Mouse (Mus musculus) lung, embryonic 15.5 days (tissue): ENCODE measurements around the gene Map4k3. TPM values are rescaled to one million over a fixed set of nuclear protein-coding genes. Genes with fewer than 3 reads are reported as not detected.

Experiments
- ATAC-seq: fragments of 200-750 bp; cut with Nextera tagmentation; 2 replicates; pipeline ENCODE4 v1.8.0; 2017; ENCODE audit warnings: moderate number of reproducible peaks, borderline replicate concordance; ENCODE audit not compliant: low FRiP score, low TSS enrichment; ENCODE audit errors: extremely low read depth
- H3K27ac ChIP-seq: fragments of 300-500 bp; sonication (generic); 2 replicates; pipeline ENCODE4 v1.5.1; 2015; ENCODE audit warnings: moderate library complexity, mild to moderate bottlenecking, inconsistent platforms
- H3K27me3 ChIP-seq: fragments of 300-500 bp; sonication (generic); 2 replicates; pipeline ENCODE4 v1.6.1; 2015; ENCODE audit warnings: inconsistent platforms
- H3K36me3 ChIP-seq: fragments of 300-500 bp; sonication (generic); 2 replicates; pipeline ENCODE4 v1.6.1; 2015; ENCODE audit warnings: inconsistent platforms
- H3K4me1 ChIP-seq: fragments of 300-500 bp; sonication (generic); 2 replicates; pipeline ENCODE4 v1.6.1; 2015; ENCODE audit warnings: inconsistent platforms
- H3K4me2 ChIP-seq: fragments of 300-500 bp; sonication (generic); 2 replicates; pipeline ENCODE4 v1.6.1; 2015; ENCODE audit warnings: inconsistent platforms, mild to moderate bottlenecking, moderate library complexity
- H3K4me3 ChIP-seq: fragments of 300-500 bp; sonication (generic); 2 replicates; pipeline ENCODE4 v1.5.1; 2015; ENCODE audit warnings: mild to moderate bottlenecking, inconsistent platforms
- H3K9ac ChIP-seq: fragments of 300-500 bp; sonication (generic); 2 replicates; pipeline ENCODE4 v1.6.1; 2015; ENCODE audit warnings: inconsistent platforms
- H3K9me3 ChIP-seq: fragments of 300-500 bp; sonication (generic); 2 replicates; pipeline ENCODE4 v1.6.1; 2016; ENCODE audit warnings: inconsistent platforms
- whole genome bisulfite sequencing: fragments of 180-500 bp; shearing (Covaris S2); methylation state at CpG from one replicate; pipeline ENCODE4 v1.1.7; 2015; 5-methylcytosine and 5-hydroxymethylcytosine counted together
- polyA plus RNA-seq: library from polyadenylated mRNA; unstranded; fragments of >200 nt; fragmentation: Nextera tagmentation; extraction: Ambion mirVana; gene quantifications from 2 replicates; pipeline ENCODE4 v1.2.1, GENCODE M21; 2015

Gene Map4k3
- polyA plus RNA-seq, 1 experiment from 2014 or later, result 46.4 TPM

GRCm38 (mm10) chr17:80618890-80619289, 109.4 kb downstream of the Map4k3 start:
- Histone ChIP-seq H3K36me3 (peaks cover 41% of the 10 kb centered on the region), H3K4me3 (no peak overlapping the region), H3K9ac (no peak overlapping the region), H3K27ac (no peak overlapping the region), H3K4me1 (no peaks in the 10 kb centered on the region), H3K27me3 (no peaks in the 10 kb centered on the region), H3K4me2 (no peak overlapping the region), H3K9me3 (no peaks in the 10 kb centered on the region)
- 79% methylated on average over 5 of the region's 5 CpGs for WGBS
- ATAC-seq, result no peak

GRCm38 (mm10) chr17:80603806-80604205, 124.5 kb downstream of the Map4k3 start:
- Histone ChIP-seq H3K4me1 (no peaks in the 10 kb centered on the region), H3K9ac (no peak overlapping the region), H3K4me2 (no peak overlapping the region), H3K9me3 (no peaks in the 10 kb centered on the region), H3K27me3 (no peaks in the 10 kb centered on the region), H3K27ac (no peak overlapping the region), H3K4me3 (no peak overlapping the region), H3K36me3 (peaks cover 86% of the 10 kb centered on the region)
- 85% methylated on average over 6 of the region's 6 CpGs for WGBS
- ATAC-seq, result no peak

- Histone ChIP-seq H3K36me3 (peaks cover 83% of the 10 kb centered on the region), H3K27me3 (no peaks in the 10 kb centered on the region), H3K4me2 (no peak overlapping the region), H3K4me1 (no peaks in the 10 kb centered on the region), H3K9me3 (no peaks in the 10 kb centered on the region), H3K4me3 (no peak overlapping the region), H3K27ac (no peak overlapping the region), H3K9ac (no peak overlapping the region)
- WGBS, result 89% methylated on average over 19 of the region's 19 CpGs
- ATAC-seq, result no peak
Observed at GRCm38 (mm10) chr17:80603079-80603625, 125.1 kb downstream of the Map4k3 start.

- 55% methylated on average over 13 of the region's 13 CpGs for WGBS
- Histone ChIP-seq H3K27ac (no peak overlapping the region), H3K27me3 (no peaks in the 10 kb centered on the region), H3K4me3 (no peak overlapping the region), H3K4me1 (no peaks in the 10 kb centered on the region), H3K9ac (no peak overlapping the region), H3K36me3 (peaks cover 84% of the 10 kb centered on the region), H3K9me3 (no peaks in the 10 kb centered on the region), H3K4me2 (no peak overlapping the region)
- 0 out of 2 replicates have a peak, but pooled peaks have one; percentile 39 for ATAC-seq
Observed at GRCm38 (mm10) chr17:80601371-80601770, 126.9 kb downstream of the Map4k3 start.

- no peaks in the 10 kb centered on the region for H3K9me3 ChIP-seq
- no peaks in the 10 kb centered on the region for H3K4me1 ChIP-seq
- H3K27me3 ChIP-seq, result no peaks in the 10 kb centered on the region
- 85% methylated on average over 6 of the region's 6 CpGs for WGBS
- ATAC-seq, result no peak
- peaks cover 69% of the 10 kb centered on the region for H3K36me3 ChIP-seq
- H3K4me3 ChIP-seq, result no peak overlapping the region
- H3K4me2 ChIP-seq, result no peak overlapping the region
- H3K27ac ChIP-seq, result no peak overlapping the region
- H3K9ac ChIP-seq, result no peak overlapping the region
Observed at GRCm38 (mm10) chr17:80583051-80583450, 145.2 kb downstream of the Map4k3 start.

GRCm38 (mm10) chr17:80579901-80580300, 148.4 kb downstream of the Map4k3 start:
- H3K27me3 ChIP-seq, result no peaks in the 10 kb centered on the region
- no peak for ATAC-seq
- H3K36me3 ChIP-seq, result peaks cover 46% of the 10 kb centered on the region
- no peak overlapping the region for H3K27ac ChIP-seq
- no peak overlapping the region for H3K4me2 ChIP-seq
- no peak overlapping the region for H3K9ac ChIP-seq
- peaks cover 9% of the 10 kb centered on the region for H3K4me1 ChIP-seq
- 59% methylated on average over 6 of the region's 6 CpGs for WGBS
- H3K9me3 ChIP-seq, result no peaks in the 10 kb centered on the region
- H3K4me3 ChIP-seq, result no peak overlapping the region

GRCm38 (mm10) chr17:80579089-80579488, 149.2 kb downstream of the Map4k3 start:
- H3K4me1 ChIP-seq, result peaks cover 9% of the 10 kb centered on the region
- no peaks in the 10 kb centered on the region for H3K27me3 ChIP-seq
- ATAC-seq, result no peak
- no peak overlapping the region for H3K27ac ChIP-seq
- H3K9ac ChIP-seq, result no peak overlapping the region
- H3K4me2 ChIP-seq, result no peak overlapping the region
- H3K9me3 ChIP-seq, result no peaks in the 10 kb centered on the region
- whole genome bisulfite sequencing, result 89% methylated on average over 9 of the region's 9 CpGs
- no peak overlapping the region for H3K4me3 ChIP-seq
- H3K36me3 ChIP-seq, result peaks cover 38% of the 10 kb centered on the region

- Histone ChIP-seq H3K27me3 (no peaks in the 10 kb centered on the region), H3K9me3 (no peaks in the 10 kb centered on the region), H3K4me2 (peak overlapping the region; percentile 88; the same call in 1 of the 2 replicates), H3K9ac (no peak overlapping the region), H3K4me1 (peaks cover 9% of the 10 kb centered on the region), H3K27ac (no peak overlapping the region), H3K36me3 (peaks cover 27% of the 10 kb centered on the region), H3K4me3 (no peak overlapping the region)
- 93% methylated on average over 1 of the region's 1 CpGs for WGBS
- ATAC-seq, result no peak
Observed at GRCm38 (mm10) chr17:80578041-80578440, 150.2 kb downstream of the Map4k3 start.

- Histone ChIP-seq H3K27me3 (no peaks in the 10 kb centered on the region), H3K4me3 (peak within 1 kb of the TSS; percentile 39), H3K9me3 (no peaks in the 10 kb centered on the region), H3K4me1 (peaks cover 9% of the 10 kb centered on the region), H3K36me3 (peaks cover 24% of the 10 kb centered on the region), H3K27ac (no peak within 1 kb of the TSS), H3K4me2 (peak within 1 kb of the TSS; percentile 88), H3K9ac (peak within 1 kb of the TSS; percentile 22)
- ATAC-seq, result 0 out of 2 replicates have a peak, but pooled peaks have one; percentile 25
- 66% methylated on average over 15 of the region's 15 CpGs for WGBS
Observed at GRCm38 (mm10) chr17:80577639-80578038, 150.6 kb downstream of the Map4k3 start, which contains the start of gene Cdkl4. Cdkl4 (minus strand) TSS chr17:80577813.

GRCm38 (mm10) chr17:80577214-80577613, 151.1 kb downstream of the Map4k3 start:
- H3K4me1 ChIP-seq, result peaks cover 9% of the 10 kb centered on the region
- H3K36me3 ChIP-seq, result peaks cover 20% of the 10 kb centered on the region
- peak overlapping the region; percentile 39 for H3K4me3 ChIP-seq
- H3K9ac ChIP-seq, result peak overlapping the region; percentile 22
- H3K27me3 ChIP-seq, result no peaks in the 10 kb centered on the region
- WGBS, result 1% methylated on average over 30 of the region's 30 CpGs
- H3K4me2 ChIP-seq, result peak overlapping the region; percentile 88
- H3K9me3 ChIP-seq, result no peaks in the 10 kb centered on the region
- peak; percentile 87; the same call in 1 of the 2 replicates for ATAC-seq
- no peak overlapping the region for H3K27ac ChIP-seq

GRCm38 (mm10) chr17:80575008-80575407, 153.3 kb downstream of the Map4k3 start:
- no peak overlapping the region for H3K9ac ChIP-seq
- peaks cover 7% of the 10 kb centered on the region; the same call in 1 of the 2 replicates for H3K36me3 ChIP-seq
- no peak overlapping the region for H3K27ac ChIP-seq
- ATAC-seq, result no peak
- H3K27me3 ChIP-seq, result no peaks in the 10 kb centered on the region
- peaks cover 9% of the 10 kb centered on the region for H3K4me1 ChIP-seq
- no peak overlapping the region for H3K4me3 ChIP-seq
- WGBS, result 57% methylated on average over 7 of the region's 7 CpGs
- H3K9me3 ChIP-seq, result no peaks in the 10 kb centered on the region
- H3K4me2 ChIP-seq, result no peak overlapping the region

GRCm38 (mm10) chr17:80574471-80574965, 153.8 kb downstream of the Map4k3 start:
- H3K4me2 ChIP-seq, result no peak overlapping the region
- H3K4me1 ChIP-seq, result peaks cover 9% of the 10 kb centered on the region
- H3K36me3 ChIP-seq, result 0 out of 2 replicates have a peak, but pooled peaks cover 3% of the 10 kb centered on the region
- no peaks in the 10 kb centered on the region for H3K27me3 ChIP-seq
- H3K9ac ChIP-seq, result no peak overlapping the region
- no peak overlapping the region for H3K4me3 ChIP-seq
- no peak for ATAC-seq
- 74% methylated on average over 7 of the region's 7 CpGs for WGBS
- no peak overlapping the region for H3K27ac ChIP-seq
- no peaks in the 10 kb centered on the region for H3K9me3 ChIP-seq
